Mouse (Mus musculus) erythroblast, embryonic 14.5 days (primary cell): ENCODE measurements around the gene Nmb.

Source experiments
- GATA1 ChIP-seq: IDR thresholded peaks from 2 replicates; pipeline ENCODE4 v1.6.1; 2012; ENCODE audit warnings: low read length, inconsistent platforms, mixed read lengths
- TAL1 ChIP-seq: IDR thresholded peaks from 3 replicates; pipeline ENCODE4 v1.6.1; 2012; ENCODE audit warnings: low read length, inconsistent platforms, mixed read lengths

- TF ChIP-seq GATA1, result no peak
- TF ChIP-seq TAL1, result no peak
These were observed 19.2 kb downstream of the Nmb start for GRCm38 (mm10) chr7:80885666-80886065.
